Mouse (Mus musculus): ENCODE results near the gene Natd1.

Gene Natd1

DNA sequence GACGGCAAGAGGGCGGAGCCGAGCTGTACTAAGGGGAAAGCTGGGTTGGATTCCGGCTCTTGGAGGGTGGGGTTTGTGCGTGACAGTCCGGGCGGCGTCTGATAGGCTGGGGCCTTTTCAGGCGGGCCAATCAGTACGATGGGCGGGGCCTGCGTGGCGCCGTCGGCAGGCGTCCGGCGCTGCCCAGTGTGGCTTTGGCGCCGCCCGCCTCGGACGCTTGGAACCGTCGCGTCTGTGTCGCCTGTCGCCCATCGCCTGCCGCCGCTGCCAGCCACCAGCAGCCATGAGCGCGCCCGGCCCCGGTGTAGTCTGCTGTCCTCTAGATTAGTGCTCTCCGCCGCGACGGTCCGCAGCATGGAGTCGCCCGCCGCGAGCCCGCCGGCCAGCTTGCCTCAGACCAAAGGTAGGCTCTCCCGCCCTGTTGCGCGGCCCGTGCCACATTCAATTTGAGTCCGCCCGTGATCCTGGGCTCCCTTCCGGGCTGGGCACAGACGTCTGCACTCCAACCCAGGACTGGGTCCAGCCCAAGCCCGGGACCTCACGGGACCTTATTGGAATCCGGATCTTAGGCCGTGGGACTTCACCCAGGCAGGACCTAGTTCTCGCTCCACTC, 17.4 kb upstream of the Natd1 start, which contains the start of gene Map2k3:
Gene Map2k3 (plus strand): TSS at position 165 of the 613 bp plus-strand sequence.
- peak; percentile 98 for DNase-seq

DNA sequence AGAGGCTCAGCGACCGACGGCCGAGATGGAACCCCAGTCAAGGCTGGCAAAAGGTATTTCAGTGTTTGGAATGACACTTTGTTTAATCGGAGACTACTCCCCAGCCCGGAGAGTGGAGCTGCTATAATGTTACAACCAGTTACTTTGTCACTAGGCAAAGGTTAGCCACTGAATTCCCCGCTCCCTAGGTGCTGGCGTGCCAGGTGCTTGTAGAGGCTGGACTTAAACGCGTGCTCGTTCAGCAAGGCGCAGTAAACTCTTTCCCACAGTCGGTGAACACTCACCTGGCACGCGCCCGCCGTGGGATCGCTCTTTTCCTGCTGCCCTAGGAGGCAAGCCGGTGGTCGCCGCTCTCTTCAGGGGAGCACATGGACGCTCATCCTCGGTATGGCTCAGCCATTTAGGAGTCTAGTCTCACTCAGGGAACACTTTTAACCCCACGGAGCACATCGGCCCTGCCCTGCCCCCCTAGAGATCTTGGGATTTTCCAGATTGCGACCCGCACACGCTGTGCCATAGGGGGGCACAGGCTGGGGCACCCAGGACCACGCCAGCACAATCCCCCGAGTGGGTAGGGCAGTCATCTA, 16.8 kb upstream of the Natd1 start:
- peak; percentile 61 for DNase-seq

DNA sequence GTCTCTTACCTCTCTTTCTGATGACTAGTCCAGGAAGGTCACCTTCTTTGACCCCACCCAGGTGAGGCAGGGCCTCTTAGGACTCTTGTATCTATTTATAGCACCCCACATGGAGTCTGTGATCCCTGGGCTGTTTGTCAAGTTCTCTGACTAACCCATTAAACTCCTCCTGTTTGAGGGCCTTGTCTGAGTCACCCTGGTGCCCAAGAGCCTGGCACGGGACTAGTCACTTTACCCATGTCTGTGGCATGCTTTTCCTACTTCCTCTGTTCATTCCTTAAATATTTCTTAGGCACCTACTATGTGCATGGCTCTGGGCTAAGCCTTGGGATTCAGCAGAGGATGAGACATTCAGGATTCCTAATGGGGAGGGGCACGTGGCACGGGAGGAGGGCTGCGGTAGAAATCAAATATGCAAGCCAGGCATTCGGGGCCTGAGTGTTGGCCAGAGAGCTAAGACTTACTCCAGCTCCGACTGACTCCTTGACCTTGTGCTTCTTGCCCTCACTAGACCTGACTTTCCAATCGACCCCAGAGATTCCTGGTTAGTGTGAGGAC, 16.3 kb upstream of the Natd1 start:
- DNase-seq = no peak

DNA sequence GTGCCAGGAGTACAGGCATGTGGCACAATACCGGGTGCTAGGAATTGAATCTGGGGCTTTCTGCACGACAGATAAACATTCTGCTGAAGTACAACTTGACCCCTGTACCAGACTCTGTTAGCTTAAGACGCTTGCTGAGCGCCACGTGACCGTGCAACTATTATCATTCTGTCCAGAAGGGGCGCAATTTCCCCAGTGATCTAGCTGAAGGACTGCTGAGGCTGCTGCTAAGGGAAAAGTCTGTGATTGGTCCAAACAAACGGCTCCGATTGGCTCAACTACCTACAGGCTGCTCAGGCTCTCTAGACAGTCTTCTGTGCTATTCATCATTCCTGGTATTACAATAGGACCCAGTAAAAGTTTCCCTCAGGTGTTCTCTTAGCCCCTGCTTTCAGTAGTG, 12.7 kb upstream of the Natd1 start:
- DNase-seq = peak; percentile 98

DNA sequence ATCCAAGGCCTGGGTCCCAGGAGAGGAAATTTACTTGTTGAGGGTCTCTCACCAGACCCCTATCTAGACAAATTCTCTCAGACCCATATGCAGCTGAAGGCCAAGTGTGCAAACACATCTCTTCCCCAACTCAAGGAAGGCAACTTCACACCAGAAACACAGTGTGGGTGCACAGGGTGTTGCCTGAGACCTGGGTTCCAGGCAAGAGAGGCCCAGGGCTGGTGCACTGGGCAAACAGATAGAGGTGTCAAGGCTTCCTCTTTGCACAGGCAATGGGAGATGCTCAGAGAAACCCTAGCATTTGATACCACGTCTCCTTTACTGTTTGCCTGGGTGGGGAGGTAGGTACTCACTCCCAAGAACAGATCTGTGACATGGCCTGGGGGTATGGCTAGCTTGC, 10.4 kb upstream of the Natd1 start:
- no peak for DNase-seq

DNA sequence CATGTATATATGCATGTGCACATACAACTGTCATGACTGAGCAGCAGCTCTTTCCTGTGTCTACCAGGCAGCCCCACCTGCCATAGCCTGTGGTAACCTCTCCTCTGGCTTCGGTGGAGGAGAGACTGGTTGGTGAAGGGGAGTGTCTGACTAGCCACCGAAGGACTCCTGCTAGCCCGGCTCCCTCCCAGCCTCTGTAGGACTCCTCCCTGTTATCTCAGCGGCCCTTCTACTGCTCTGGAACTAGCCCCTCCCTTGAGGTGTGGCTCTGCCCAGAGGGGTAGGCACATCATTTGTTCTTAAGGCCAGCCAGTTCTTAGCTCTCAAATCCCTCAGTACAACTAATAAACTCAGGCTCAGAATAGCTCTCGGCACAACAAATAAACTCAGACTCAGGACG, 9.9 kb upstream of the Natd1 start:
- DNase-seq = no peak

DNA sequence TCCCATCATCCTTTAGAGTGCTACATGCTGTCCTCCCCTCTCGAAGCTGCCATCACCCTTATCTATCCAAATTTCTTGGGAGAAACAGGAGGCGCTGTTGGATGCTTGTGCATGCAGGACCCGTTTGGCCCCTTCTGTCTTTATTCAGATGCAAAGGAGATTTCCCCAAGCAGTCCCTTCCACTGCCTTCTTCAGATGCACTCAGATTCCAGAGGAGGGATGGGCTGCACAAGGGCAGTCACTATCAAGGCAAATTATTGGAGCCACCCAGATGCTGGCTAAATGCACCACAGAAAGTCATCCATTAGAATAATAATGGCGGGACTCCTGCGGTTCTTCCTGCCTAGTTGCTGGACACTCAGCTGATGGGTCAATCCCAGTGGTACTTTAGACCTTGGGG, 8.4 kb upstream of the Natd1 start:
- no peak for DNase-seq

DNA sequence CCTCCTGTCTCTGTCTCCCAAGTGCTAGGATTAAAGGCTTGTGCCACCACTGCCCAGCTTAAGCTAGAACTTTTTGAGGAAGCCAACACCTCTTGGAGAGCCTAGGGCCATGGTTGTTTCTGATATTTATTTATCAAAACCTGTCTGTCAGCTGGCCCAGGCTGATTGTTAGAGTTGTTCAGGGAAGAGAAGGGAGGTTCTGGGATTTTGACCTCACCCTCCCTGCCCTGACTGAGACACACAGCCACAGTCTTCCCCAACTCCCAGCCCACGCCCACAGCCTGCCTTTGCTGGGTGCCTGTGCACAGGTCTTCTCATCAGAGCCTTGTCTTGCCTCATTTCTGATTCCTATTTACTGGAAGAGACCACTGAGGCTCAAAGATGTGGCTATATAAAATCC, 7.6 kb upstream of the Natd1 start:
- DNase-seq = no peak

DNA sequence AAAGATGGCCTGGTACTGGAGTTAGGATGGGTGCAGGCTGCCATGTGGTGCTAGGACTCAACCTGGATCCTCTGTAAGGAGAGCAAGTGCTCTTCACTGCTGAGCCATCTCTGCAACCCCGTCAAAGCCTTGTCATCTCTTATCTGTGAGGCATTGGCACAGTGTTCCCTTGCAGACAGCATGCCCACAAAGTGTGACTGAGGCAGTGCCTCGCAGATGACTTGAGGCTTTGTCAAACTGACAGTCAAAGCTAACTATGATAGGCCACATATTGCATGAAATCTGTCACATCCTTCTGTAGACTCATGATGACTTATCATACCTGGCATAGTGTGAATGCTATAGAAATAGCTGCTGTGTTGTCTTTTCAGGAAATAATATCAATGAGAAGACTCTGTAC, 5.5 kb upstream of the Natd1 start:
- no peak for DNase-seq

DNA sequence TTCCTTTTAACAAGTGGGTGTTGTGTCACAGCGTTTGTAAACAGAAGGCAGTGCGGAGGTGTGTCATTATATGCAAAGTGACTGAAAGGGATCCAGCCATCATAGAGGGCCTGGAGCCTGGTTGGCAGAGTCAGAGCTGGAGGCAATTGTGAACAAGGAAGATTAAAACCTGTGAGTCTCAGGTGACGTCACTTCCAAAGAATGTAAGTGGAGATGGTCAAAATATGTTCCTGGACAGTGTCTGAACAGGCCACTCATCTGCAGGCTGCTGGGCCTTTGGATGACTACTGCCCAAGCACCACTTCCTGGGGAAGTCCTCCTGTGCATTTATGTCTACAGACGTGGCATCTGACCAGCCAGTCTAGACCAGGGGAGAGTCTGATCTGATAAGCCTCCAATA, 651 bp upstream of the Natd1 start:
- no peak for DNase-seq

DNA sequence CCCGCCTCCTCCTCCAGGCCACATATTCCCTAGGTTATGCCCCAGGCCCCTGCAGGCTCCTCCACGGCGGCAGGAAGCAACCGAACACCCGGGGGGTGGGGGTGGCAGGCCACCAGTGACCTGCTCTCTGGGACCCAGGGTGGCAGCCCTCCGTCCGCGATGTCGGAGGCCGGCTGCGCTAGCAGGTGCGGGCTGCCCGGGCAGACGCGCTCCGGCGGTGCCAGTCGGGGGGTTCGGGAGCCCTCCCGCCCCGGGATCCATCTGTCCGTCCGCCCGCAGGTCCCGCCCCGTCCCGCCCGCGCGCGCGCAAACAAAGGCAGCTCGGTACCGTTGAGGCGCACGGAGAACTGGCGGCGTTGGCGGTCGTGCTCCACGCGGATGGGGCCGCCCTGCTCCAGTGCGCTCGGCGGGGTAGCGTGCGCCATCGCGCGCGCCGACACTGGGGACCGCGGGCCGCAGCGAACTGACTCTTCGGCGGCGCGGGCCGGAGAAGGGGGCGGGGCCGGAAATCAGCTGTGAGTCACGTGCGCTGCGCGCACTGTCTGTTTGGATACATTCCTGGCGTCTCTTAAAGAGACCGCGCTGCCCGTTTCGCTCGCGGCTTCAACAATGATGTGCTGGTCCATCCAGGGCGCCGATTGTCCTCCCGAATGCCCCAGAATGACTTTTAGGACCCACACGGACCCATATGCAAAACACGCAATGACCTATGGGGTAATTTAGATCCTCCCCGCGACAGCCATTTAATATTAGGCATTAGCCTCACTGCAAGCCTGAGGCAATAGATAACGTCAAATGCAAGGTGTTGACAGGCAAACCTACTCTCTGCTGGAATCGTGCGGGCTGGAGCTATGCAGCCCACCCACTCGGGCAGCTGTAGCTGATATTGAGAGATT, 1.0 kb downstream of the Natd1 start:
- peak; percentile 94 for DNase-seq

DNA sequence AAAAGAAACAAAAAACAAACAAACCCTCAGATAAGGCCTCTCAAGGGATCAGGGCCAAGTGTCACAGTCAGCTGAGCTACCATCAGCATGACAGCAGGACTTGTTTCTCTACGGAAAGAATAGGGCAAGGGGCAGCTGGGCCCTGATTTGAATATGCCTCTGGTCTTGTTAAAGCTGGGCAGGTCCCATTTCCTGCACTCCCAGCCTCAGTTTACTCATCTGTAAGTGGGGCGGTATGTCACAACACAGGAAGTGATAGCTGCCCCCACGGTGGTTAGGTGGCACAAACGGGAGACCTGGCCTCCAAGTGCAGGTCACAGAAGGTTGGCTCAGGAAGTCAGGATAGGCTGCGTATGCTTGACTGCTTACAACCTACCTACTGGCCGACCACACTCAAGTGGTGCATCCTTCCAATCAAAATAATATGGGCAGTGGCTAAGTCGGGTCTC, 2.0 kb downstream of the Natd1 start:
- DNase-seq = no peak

DNA sequence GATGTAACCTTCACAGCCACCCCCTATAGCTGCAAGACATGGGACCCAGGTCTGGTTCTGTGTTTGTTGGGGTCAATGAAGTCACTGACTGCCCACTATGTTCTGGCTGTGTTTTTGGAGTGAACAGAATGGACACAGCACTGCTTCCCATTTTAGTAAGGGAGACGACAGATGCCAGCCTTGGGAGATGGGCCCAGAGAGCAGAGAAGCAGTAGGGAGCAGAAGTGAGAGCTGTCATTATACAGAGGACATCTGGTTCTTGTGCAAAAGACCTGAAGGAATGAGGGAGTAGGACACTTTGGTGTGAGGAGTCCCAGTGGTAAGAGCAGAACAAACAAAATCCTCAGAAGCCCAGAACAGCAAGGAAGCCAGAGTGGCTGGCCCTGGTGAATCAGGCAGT, 4.9 kb downstream of the Natd1 start:
- no peak for DNase-seq

DNA sequence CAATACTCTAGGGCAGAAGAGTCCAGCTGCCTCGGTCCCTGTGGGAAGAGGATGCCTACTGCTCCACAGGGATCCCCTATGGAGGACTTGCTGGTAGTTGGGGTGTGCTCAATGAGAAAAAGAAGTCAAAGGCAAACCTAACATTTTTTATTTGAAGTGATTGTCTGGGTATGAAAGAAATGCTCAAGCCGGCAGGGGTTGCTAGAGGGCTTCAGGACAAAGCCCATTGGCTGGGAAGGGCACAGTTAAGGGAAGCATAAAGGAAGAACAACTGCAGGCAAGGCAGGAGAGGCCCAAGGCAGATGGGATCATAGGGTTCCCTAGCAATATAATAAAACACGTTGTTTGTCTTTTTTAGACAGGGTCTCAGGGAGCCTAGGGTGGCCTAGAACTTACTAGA, 6.5 kb downstream of the Natd1 start:
- no peak for DNase-seq

DNA sequence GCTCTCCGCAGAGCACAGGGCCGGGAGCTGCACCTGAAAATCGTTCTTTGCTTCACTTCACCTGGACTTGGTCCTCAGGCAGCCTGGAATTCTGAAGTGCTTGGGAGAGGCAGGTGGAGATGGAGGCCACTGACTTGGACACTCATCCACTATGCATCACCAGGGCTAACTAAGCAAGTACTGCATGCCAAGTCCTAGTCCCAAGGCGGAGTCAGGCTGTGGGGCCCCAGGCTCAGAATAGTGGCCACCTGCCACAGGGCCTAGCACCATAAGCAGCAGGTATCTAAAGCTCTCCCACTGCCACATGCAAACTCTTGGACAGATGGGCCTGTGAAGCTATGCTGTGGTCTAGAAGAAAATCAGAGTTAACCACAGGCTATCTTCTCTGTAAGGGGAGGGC, 8.1 kb downstream of the Natd1 start:
- no peak for DNase-seq

DNA sequence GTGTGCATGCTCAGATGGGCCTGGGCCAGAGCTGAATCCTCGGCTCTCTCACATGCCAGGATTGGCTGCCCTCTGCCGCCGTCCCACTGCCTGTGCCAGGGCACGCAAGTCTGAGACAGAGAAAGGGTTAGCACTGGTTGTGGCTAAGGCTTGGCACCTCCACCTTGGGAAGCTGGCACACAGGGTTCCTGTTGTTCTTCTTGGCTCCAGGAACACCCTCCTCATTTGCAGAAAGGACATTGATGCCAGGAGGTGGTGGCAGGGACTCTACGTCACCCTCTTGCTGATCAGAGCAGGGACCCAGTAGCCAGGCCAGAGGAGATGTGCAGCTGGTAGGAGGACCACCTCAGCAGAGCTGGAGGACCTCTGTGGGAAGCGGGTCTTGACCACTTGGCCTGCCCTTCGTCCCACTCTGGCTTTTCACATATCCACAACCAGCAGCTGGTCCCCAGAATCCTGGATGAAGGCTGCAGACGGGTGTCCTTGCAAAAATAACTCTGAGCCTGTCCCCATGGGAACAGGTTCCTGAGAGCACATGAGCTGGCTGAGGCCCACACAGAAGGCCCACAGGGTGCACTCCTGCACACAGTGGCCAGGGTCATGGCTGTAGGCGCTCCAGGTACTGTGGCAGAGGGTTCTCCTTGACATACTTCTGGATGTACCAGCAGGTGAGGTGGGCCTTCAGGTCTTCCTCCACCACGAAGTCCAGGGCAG, 9.0 kb downstream of the Natd1 start:
- no peak for DNase-seq

DNA sequence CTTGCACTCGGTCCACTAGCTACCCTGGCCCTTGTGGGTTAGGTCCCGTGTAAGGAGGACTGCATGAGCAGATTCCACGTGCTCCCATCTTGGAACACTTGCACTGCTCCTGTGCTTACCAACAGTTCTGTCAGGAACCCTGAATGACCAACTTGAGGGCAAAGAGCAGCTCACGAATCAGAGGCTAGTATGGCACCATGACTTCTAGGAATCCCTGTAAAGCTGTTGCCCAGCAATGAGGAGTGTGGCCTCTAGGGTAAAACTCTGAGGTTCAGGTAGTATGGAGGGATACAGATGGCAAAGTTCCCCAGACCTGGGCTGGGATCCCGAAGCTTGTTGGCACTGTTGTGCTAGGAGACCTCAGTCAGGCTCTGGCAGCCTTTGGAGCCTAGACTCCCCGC, 10.9 kb downstream of the Natd1 start:
- peak; percentile 69 for DNase-seq

DNA sequence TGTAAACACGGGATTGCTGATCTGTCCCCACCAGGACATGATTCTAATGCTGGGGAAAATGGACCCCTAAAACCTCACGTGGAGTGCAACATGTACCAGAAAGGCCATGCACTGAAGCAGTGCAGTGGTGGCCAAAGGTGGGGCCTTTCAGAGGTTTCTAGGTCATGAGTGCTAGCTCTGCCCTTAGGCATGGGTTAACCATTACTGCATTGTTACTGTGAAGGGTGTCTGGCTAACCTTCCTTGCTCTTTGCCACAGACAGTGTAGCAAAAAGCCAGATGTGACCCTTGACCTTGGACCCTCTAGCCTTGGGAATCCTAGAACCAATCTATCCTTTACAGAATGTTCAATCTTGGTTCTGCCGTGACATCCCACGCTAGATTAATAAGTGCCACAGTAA, 12.1 kb downstream of the Natd1 start:
- peak; percentile 92 for DNase-seq

DNA sequence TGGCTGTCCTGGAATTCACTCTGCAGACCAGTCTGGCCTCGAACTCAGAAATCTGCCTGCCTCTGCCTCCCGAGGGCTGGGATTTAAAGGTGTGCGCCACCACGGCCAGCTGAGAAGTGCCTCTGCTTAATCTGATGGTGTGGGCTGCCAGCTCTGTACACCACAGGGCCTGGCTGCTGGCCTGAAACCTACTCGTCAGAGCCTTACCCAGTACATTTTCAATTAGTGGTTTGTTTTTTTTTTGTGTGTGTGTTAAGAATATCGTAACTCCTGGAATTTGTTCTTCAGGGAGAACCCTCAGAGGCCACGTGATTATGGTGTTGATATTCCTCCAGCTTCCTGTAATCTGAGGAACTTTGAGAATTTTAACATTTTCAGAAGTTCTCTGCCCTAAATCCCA, 12.5 kb downstream of the Natd1 start:
- peak; percentile 45 for DNase-seq

DNA sequence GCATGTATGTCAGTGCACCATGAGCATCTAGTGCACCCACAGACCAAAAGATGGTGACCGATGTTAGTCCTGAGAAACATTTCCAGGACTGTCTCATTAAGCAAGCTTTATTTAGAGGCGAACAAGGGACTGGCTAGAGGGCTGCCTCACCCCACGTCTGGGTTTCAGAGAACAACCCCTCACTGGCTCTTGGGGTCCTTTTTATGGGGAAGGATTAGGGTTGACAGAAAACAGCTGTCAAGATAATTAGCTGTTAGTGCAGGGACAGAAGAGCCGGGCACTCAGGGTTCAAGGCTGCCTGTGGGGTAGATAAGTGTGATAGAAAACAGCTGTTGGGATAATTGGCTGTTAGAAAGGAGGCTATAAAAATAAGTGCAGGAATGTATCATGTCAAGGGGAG, 18.6 kb downstream of the Natd1 start:
- peak; percentile 38 for DNase-seq

DNA sequence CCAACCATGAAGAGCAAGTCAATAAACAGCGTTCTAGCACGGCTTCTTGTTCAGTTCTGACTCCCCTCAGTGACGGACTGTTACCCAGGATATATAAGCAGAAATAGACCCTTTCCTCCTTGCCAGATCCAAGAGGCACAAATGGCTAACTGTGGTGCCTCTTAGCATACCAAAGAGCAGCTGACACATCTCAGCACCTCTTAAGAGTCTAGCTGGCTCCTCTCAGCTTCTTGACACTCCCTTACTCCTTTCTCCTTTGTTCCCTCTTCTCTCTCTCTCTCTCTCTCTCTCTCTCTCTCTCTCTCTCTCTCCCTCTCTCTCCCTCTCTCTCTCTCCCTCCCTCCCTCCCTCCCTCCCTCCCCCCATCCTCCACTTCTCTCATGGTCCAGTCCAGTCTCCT, 23.8 kb downstream of the Natd1 start:
- no peak for DNase-seq

DNA sequence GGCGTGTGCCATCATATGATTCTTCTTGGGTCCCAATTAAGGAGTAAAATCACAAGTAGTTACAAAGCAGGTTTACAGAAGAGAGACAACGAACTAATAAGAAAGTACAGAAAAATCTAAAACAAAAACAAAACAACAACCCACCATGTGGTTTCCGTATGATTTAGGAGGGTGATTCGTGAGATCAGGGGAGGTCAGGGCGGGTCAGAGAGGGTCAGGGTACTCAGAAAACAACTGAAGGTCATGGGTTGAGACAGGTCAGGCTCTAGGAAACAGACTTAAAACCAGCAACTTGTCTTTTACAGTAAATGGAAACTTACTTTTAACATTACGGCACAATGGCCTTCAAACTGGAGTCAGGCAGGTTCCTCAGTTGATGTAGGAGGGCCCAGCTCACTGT, 24.3 kb downstream of the Natd1 start:
- DNase-seq = no peak

DNA sequence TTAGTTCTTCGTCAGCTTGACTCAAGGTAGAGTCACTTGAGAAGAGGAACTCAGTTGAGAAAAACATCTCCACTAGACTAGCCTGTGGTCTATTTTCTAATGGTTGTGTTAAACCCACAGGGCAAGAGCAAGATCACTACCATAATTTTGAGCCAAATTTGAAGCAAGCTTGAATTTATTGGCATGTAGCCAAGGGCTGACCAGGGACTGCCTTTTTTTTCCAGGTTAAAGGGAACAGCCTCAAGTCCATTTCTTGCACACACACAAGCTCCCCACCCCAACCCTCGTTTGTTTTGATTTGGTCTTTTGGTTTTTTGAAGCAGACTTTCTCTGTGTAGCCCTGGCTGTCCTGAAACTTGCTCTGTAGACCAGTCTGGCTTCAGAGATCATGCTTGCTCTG, 24.7 kb downstream of the Natd1 start:
- DNase-seq = no peak
